Mouse (Mus musculus): ENCODE measurements around the gene Rnpepl1.
A peak's percentile ranks its signal among the peaks of the same experiment; 100 is the strongest.

Gene Rnpepl1

GRCm38 (mm10) chr1:92907632-92908360 lies 2.8 kb upstream of the Rnpepl1 start:
- no peak for DNase-seq

GRCm38 (mm10) chr1:92908664-92909063 lies 1.9 kb upstream of the Rnpepl1 start:
- no peak for DNase-seq

- peak; percentile 47 to 66 for DNase-seq
These were observed 1.5 kb upstream of the Rnpepl1 start for GRCm38 (mm10) chr1:92909068-92909467.

GRCm38 (mm10) chr1:92910925-92911720 lies 540 bp downstream of the Rnpepl1 start:
- peak; percentile 90 to 91 for DNase-seq

GRCm38 (mm10) chr1:92911721-92912138 lies 1.1 kb downstream of the Rnpepl1 start:
- DNase-seq: no peak

- no peak for DNase-seq
These were observed 1.7 kb downstream of the Rnpepl1 start for GRCm38 (mm10) chr1:92912286-92912685.

GRCm38 (mm10) chr1:92914239-92914638 lies 3.7 kb downstream of the Rnpepl1 start:
- no peak for DNase-seq

GRCm38 (mm10) chr1:92914993-92915392 lies 4.4 kb downstream of the Rnpepl1 start:
- DNase-seq: no peak

- no peak for DNase-seq
These were observed 6.1 kb downstream of the Rnpepl1 start for GRCm38 (mm10) chr1:92916725-92917124.

GRCm38 (mm10) chr1:92919151-92919550 lies 8.6 kb downstream of the Rnpepl1 start:
- no peak for DNase-seq

- peak; percentile 53 to 56 for DNase-seq
These were observed 9.2 kb downstream of the Rnpepl1 start for GRCm38 (mm10) chr1:92919775-92920174.

GRCm38 (mm10) chr1:92920474-92921200 lies 10.1 kb downstream of the Rnpepl1 start:
- no peak for DNase-seq

GRCm38 (mm10) chr1:92921496-92921895 lies 10.9 kb downstream of the Rnpepl1 start:
- DNase-seq: no peak

GRCm38 (mm10) chr1:92930171-92930706 lies 19.7 kb downstream of the Rnpepl1 start:
- no peak for DNase-seq

- no peak for DNase-seq
These were observed 23.0 kb downstream of the Rnpepl1 start for GRCm38 (mm10) chr1:92933611-92934010.

- peak; percentile 95 to 96 for DNase-seq
These were observed 23.7 kb downstream of the Rnpepl1 start, which contains the start of gene Capn10 for GRCm38 (mm10) chr1:92934182-92934827. TSS of gene Capn10 (plus strand) at chr1:92934376.

GRCm38 (mm10) chr1:92935054-92935962 lies 24.7 kb downstream of the Rnpepl1 start:
- peak; percentile 85 to 86 for DNase-seq

GRCm38 (mm10) chr1:92935977-92936376 lies 25.4 kb downstream of the Rnpepl1 start:
- DNase-seq: no peak

GRCm38 (mm10) chr1:92936467-92936866 lies 25.9 kb downstream of the Rnpepl1 start:
- no peak for DNase-seq

GRCm38 (mm10) chr1:92937797-92938196 lies 27.2 kb downstream of the Rnpepl1 start:
- no peak for DNase-seq

GRCm38 (mm10) chr1:92939746-92940145 lies 29.2 kb downstream of the Rnpepl1 start:
- DNase-seq: no peak

Measured in cerebellum, postnatal 10 days (tissue).